Mouse (Mus musculus) myocyte (in vitro differentiated cells): ENCODE data around the gene Slc2a3.

Source experiments
- MAX ChIP-seq: IDR thresholded peaks from one replicate; pipeline ENCODE4 v1.6.1; 2011; ENCODE audit warnings: low read depth, mild to moderate bottlenecking, control low read depth
- TCF12 ChIP-seq: IDR thresholded peaks from one replicate; pipeline ENCODE4 v1.6.1; 2011; ENCODE audit warnings: mild to moderate bottlenecking, control low read depth; ENCODE audit not compliant: poor library complexity, insufficient read depth, severe bottlenecking
- USF1 ChIP-seq: IDR thresholded peaks from one replicate; pipeline ENCODE4 v1.6.1; 2011; ENCODE audit warnings: low read depth, mild to moderate bottlenecking, control low read depth, moderate library complexity

- TF ChIP-seq USF1: no peak
- no peak for TF ChIP-seq MAX
- TF ChIP-seq TCF12: no peak
Observed at GRCm38 (mm10) chr6:122819306-122820070, 18.0 kb upstream of the Slc2a3 start, which contains the start of gene Foxj2.
